Mouse (Mus musculus) layer of hippocampus, adult 8-10 months (tissue): ENCODE measurements around the gene Ifna11. TPM values are rescaled to one million over a fixed set of nuclear protein-coding genes. Genes with fewer than 3 reads are reported as not detected.
A peak's percentile ranks its signal among the peaks of the same experiment; 100 is the strongest.
"Not testable (repeated sequence)": the region's sequence is repeated elsewhere in the genome, so short reads cannot be mapped to it uniquely, and the experiment has no call there.

Experiments used
- DNase-seq, 2 experiments: peaks; one replicate each; pipeline ENCODE4 v3.0.0; 2022; ENCODE audit warnings: low spot score in 2 of 2
- total RNA-seq, 4 experiments: library from RNA; stranded (reverse); gene quantifications; 2 replicates each; pipeline ENCODE4 v1.2.4; 2022

Ifna11 gene
- total RNA-seq, result not detected

DNA sequence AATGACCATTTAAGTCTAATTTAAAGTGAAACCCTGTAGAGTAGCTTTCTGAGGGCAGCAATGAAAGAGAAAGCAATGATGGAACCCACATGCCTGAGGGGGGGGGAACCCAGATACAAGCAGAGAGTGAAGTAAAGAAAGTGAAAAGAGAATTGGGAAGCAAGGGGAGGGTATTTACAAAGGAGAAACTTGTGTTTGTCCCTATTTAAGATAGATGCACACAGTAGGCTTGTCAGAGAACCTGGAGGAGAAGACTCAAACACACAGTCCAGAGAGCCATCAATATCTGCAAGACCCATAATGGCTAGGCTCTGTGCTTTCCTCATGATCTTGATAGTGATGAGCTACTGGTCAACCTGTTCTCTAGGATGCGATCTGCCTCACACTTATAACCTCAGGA is at the start of gene Ifna11:
Gene Ifna11 (plus strand): TSS at position 301 of the 400 bp plus-strand sequence.
- DNase-seq, result no peak

DNA sequence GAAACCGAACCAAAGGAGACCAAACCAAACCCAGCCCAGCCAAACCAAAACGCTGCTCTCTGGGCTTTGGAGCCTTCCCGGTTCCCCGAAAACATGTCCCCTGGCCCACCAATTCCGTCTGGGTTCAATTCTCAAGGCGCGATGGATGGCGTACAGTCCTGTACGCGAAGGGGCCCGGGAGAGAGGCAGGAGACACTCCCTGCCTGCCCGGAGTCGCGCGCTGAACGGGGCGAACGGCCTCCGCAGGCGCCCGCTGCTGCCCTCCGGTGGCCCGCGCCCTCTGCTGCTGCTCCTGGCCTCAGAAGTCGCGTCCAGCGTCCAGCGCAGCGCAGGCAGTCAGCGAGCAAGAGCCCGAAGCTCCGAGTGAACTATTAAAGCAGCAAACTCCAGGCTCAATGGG is 46.2 kb upstream of the Ifna11 start, which contains the start of gene Gm13290:
Gene Gm13290 (plus strand): TSS at position 301 of the 400 bp plus-strand sequence.
- DNase-seq, result not testable (repeated sequence)

DNA sequence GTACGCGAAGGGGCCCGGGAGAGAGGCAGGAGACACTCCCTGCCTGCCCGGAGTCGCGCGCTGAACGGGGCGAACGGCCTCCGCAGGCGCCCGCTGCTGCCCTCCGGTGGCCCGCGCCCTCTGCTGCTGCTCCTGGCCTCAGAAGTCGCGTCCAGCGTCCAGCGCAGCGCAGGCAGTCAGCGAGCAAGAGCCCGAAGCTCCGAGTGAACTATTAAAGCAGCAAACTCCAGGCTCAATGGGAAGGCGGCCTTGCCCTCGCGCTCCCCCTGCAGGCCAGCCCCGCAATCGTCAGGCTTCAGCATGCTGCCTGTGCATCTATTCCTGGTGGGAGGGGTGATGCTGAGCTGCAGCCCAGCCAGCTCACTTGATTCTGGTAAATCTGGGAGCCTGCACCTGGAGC is 43.1 kb upstream of the Ifna11 start, which contains the start of gene Gm13289:
Gene Gm13289 (plus strand): TSS at position 301 of the 400 bp plus-strand sequence.
- DNase-seq, result not testable (repeated sequence)

DNA sequence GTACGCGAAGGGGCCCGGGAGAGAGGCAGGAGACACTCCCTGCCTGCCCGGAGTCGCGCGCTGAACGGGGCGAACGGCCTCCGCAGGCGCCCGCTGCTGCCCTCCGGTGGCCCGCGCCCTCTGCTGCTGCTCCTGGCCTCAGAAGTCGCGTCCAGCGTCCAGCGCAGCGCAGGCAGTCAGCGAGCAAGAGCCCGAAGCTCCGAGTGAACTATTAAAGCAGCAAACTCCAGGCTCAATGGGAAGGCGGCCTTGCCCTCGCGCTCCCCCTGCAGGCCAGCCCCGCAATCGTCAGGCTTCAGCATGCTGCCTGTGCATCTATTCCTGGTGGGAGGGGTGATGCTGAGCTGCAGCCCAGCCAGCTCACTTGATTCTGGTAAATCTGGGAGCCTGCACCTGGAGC is 40.2 kb upstream of the Ifna11 start, which contains the start of gene Gm13272:
Gene Gm13272 (plus strand): TSS at position 301 of the 400 bp plus-strand sequence.
- DNase-seq, result not testable (repeated sequence)

DNA sequence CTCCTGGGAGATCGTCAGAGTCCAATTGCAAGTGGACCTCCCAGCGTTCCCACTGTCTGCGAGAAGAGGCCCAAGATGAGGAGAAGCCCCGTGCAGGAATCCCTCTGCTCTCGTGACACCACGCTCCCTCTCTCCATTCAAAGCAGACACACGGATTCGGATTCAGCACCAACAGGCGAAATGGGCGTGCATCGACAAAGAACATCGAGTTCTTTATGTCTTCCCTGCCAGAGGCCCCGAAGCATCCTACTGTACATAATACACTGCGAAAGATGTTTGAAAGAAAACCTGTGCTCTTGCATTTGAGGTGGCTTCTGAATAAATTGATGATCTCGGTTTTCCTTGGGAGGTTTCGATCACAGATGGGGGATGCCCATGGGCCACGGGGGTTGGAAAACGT is 39.4 kb upstream of the Ifna11 start:
- DNase-seq, result not testable (repeated sequence)

DNA sequence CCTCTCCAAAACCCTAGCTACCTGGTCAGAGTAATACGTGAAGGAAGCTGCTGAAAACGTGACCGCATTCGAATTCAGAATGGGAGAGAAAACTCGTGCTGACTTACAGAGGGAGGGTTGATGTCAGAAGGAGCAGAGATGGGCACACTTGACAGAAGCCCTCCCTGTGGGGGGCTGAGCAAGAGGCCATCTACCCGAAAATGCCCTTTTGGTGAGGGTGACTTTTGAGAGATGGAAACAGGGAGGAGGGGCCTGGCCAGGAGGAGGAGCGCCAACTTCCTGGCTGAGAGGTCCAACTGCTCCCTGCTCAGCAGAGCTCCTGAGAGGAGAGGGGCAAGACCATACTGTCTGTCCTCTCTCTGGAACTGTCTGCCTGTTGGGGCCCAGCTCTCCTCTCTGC is 37.9 kb upstream of the Ifna11 start, which contains the start of gene Ifnz:
Gene Ifnz (plus strand): TSS at position 301 of the 400 bp plus-strand sequence.
- DNase-seq, result not testable (repeated sequence)

DNA sequence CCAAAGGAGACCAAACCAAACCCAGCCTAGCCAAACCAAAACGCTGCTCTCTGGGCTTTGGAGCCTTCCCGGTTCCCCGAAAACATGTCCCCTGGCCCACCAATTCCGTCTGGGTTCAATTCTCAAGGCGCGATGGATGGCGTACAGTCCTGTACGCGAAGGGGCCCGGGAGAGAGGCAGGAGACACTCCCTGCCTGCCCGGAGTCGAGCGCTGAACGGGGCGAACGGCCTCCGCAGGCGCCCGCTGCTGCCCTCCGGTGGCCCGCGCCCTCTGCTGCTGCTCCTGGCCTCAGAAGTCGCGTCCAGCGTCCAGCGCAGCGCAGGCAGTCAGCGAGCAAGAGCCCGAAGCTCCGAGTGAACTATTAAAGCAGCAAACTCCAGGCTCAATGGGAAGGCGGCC is 37.4 kb upstream of the Ifna11 start:
- DNase-seq, result not testable (repeated sequence)

DNA sequence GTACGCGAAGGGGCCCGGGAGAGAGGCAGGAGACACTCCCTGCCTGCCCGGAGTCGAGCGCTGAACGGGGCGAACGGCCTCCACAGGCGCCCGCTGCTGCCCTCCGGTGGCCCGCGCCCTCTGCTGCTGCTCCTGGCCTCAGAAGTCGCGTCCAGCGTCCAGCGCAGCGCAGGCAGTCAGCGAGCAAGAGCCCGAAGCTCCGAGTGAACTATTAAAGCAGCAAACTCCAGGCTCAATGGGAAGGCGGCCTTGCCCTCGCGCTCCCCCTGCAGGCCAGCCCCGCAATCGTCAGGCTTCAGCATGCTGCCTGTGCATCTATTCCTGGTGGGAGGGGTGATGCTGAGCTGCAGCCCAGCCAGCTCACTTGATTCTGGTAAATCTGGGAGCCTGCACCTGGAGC is 34.4 kb upstream of the Ifna11 start, which contains the start of gene Gm13276:
Gene Gm13276 (plus strand): TSS at position 301 of the 400 bp plus-strand sequence.
- DNase-seq, result not testable (repeated sequence)

DNA sequence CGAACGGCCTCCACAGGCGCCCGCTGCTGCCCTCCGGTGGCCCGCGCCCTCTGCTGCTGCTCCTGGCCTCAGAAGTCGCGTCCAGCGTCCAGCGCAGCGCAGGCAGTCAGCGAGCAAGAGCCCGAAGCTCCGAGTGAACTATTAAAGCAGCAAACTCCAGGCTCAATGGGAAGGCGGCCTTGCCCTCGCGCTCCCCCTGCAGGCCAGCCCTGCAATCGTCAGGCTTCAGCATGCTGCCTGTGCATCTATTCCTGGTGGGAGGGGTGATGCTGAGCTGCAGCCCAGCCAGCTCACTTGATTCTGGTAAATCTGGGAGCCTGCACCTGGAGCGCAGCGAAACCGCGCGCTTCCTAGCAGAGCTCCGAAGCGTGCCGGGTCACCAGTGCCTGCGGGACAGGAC is 31.4 kb upstream of the Ifna11 start, which contains the start of gene Gm13277:
Gene Gm13277 (plus strand): TSS at position 231 of the 400 bp plus-strand sequence.
- peak; percentile 25 to 55 for DNase-seq

DNA sequence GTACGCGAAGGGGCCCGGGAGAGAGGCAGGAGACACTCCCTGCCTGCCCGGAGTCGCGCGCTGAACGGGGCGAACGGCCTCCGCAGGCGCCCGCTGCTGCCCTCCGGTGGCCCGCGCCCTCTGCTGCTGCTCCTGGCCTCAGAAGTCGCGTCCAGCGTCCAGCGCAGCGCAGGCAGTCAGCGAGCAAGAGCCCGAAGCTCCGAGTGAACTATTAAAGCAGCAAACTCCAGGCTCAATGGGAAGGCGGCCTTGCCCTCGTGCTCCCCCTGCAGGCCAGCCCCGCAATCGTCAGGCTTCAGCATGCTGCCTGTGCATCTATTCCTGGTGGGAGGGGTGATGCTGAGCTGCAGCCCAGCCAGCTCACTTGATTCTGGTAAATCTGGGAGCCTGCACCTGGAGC is 28.5 kb upstream of the Ifna11 start, which contains the start of gene Gm13278:
Gene Gm13278 (plus strand): TSS at position 301 of the 400 bp plus-strand sequence.
- DNase-seq, result not testable (repeated sequence)

DNA sequence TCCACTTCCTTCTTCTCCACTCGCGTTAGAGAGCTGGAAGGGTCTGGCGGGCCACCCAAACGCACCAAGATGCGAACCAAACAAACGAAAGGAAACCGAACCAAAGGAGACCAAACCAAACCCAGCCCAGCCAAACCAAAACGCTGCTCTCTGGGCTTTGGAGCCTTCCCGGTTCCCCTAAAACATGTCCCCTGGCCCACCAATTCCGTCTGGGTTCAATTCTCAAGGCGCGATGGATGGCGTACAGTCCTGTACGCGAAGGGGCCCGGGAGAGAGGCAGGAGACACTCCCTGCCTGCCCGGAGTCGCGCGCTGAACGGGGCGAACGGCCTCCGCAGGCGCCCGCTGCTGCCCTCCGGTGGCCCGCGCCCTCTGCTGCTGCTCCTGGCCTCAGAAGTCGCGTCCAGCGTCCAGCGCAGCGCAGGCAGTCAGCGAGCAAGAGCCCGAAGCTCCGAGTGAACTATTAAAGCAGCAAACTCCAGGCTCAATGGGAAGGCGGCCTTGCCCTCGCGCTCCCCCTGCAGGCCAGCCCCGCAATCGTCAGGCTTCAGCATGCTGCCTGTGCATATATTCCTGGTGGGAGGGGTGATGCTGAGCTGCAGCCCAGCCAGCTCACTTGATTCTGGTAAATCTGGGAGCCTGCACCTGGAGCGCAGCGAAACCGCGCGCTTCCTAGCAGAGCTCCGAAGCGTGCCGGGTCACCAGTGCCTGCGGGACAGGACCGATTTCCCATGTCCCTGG is 25.7 kb upstream of the Ifna11 start, which contains the start of gene Gm13275:
Gene Gm13275 (plus strand): TSS at position 552 of the 740 bp plus-strand sequence.
- DNase-seq, result peak; percentile 62 to 66

DNA sequence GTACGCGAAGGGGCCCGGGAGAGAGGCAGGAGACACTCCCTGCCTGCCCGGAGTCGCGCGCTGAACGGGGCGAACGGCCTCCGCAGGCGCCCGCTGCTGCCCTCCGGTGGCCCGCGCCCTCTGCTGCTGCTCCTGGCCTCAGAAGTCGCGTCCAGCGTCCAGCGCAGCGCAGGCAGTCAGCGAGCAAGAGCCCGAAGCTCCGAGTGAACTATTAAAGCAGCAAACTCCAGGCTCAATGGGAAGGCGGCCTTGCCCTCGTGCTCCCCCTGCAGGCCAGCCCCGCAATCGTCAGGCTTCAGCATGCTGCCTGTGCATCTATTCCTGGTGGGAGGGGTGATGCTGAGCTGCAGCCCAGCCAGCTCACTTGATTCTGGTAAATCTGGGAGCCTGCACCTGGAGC is 22.7 kb upstream of the Ifna11 start, which contains the start of gene Gm13279:
Gene Gm13279 (plus strand): TSS at position 301 of the 400 bp plus-strand sequence.
- not testable (repeated sequence) for DNase-seq

DNA sequence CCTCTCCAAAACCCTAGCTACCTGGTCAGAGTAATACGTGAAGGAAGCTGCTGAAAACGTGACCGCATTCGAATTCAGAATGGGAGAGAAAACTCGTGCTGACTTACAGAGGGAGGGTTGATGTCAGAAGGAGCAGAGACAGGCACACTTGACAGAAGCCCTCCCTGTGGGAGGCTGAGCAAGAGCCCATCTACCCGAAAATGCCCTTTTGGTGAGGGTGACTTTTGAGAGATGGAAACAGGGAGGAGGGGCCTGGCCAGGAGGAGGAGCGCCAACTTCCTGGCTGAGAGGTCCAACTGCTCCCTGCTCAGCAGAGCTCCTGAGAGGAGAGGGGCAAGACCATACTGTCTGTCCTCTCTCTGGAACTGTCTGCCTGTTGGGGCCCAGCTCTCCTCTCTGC is 20.4 kb upstream of the Ifna11 start, which contains the start of gene Gm13285:
Gene Gm13285 (plus strand): TSS at position 301 of the 400 bp plus-strand sequence.
- DNase-seq, result not testable (repeated sequence)

DNA sequence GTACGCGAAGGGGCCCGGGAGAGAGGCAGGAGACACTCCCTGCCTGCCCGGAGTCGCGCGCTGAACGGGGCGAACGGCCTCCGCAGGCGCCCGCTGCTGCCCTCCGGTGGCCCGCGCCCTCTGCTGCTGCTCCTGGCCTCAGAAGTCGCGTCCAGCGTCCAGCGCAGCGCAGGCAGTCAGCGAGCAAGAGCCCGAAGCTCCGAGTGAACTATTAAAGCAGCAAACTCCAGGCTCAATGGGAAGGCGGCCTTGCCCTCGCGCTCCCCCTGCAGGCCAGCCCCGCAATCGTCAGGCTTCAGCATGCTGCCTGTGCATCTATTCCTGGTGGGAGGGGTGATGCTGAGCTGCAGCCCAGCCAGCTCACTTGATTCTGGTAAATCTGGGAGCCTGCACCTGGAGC is 16.8 kb upstream of the Ifna11 start, which contains the start of gene Gm13287:
Gene Gm13287 (plus strand): TSS at position 301 of the 400 bp plus-strand sequence.
- not testable (repeated sequence) for DNase-seq

DNA sequence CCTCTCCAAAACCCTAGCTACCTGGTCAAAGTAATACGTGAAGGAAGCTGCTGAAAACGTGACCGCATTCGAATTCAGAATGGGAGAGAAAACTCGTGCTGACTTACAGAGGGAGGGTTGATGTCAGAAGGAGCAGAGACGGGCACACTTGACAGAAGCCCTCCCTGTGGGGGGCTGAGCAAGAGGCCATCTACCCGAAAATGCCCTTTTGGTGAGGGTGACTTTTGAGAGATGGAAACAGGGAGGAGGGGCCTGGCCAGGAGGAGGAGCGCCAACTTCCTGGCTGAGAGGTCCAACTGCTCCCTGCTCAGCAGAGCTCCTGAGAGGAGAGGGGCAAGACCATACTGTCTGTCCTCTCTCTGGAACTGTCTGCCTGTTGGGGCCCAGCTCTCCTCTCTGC is 14.5 kb upstream of the Ifna11 start, which contains the start of gene Gm13288:
Gene Gm13288 (plus strand): TSS at position 301 of the 400 bp plus-strand sequence.
- not testable (repeated sequence) for DNase-seq

DNA sequence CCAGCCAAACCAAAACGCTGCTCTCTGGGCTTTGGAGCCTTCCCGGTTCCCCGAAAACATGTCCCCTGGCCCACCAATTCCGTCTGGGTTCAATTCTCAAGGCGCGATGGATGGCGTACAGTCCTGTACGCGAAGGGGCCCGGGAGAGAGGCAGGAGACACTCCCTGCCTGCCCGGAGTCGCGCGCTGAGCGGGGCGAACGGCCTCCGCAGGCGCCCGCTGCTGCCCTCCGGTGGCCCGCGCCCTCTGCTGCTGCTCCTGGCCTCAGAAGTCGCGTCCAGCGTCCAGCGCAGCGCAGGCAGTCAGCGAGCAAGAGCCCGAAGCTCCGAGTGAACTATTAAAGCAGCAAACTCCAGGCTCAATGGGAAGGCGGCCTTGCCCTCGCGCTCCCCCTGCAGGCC is 14.0 kb upstream of the Ifna11 start:
- not testable (repeated sequence) for DNase-seq

DNA sequence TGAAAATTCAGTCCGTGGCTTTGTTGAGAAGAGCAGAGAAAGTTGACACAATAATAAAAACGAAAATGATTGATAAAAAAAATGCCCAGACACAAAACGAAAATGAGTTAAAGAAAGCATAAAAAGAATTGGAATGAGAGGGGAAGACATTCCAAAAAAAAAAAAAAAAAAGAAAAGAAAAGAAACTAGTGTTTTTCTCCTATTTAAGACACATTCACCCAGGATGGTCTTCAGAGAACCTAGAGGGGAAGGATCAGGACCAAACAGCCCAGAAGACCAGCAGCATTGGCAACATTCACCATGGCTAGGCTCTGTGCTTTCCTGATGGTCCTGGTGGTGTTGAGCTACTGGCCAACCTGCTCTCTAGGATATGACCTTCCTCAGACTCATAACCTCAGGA is 3.8 kb upstream of the Ifna11 start, which contains the start of gene Ifna7:
Gene Ifna7 (plus strand): TSS at position 301 of the 400 bp plus-strand sequence.
- no peak for DNase-seq

DNA sequence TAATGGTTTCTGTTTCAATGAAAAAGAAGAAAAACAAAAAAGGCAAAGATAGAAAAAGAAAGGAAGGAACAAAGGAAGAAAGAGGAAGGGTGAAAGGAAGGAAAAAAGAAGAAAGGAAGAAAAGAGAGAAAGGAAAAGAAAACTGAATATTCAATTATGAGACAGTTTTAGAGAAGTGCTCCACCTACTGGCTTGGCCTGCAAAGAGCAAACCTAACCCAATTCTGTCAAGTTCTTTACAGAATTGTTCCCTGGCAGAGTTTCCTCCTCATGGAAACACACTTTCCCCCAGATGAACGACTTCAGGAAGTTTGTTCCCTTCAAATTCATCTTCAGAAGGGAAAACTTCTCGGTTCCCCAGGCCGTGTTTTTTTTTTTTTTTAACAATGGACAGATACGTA is 3.2 kb downstream of the Ifna11 start:
- no peak for DNase-seq

DNA sequence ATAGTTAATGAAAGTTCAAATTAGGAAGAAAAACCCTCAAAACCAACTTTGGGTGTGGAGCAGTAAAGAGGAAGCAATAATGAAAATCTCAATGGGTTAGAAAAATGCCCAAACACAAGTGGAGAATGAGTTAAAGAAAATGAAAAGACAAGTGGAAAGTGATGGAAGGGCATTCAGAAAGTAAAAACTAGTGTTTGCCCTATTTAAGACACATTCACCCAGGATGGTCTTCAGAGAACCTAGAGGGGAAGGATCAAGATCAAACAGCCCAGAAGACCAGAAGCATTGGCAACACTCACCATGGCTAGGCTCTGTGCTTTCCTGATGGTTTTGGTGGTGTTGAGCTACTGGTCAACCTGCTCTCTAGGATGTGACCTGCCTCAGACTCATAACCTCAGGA is 7.4 kb downstream of the Ifna11 start, which contains the start of gene Ifna6:
Gene Ifna6 (plus strand): TSS at position 301 of the 400 bp plus-strand sequence.
- not testable (repeated sequence) for DNase-seq

DNA sequence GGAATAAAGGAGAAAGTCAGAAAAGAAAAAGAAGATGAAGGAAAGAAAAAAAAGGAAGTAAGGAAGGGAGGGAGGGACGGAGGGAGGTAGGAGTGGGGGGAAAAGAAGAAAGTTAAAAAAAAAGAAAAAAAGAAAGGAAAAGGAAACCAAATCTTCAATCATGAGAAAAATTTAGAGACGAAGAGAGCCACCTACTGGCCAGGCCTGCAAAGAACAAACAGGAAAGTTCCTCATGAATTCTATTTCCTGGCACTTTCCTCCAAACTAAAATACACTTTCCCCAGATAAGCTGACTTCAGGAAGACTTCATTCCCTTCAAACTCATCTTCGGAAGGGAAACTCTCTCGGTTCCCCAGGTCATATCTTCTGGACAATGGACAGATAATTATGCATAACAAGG is 10.8 kb downstream of the Ifna11 start:
- DNase-seq, result peak in 1 of 2 experiments; percentile 6

DNA sequence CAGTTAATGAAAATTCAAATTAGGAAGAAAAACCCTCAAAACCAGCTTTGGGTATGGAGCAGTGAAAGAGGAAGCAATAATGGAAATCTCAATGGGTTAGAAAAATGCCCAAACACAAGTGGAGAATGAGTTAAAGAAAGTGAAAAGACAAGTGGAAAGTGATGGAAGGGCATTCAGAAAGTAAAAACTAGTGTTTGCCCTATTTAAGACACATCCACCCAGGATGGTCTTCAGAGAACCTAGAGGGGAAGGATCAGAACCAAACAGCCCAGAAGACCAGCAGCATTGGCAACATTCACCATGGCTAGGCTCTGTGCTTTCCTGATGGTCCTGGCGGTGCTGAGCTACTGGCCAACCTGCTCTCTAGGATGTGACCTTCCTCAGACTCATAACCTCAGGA is 15.5 kb downstream of the Ifna11 start, which contains the start of gene Ifna5:
Gene Ifna5 (plus strand): TSS at position 301 of the 400 bp plus-strand sequence.
- DNase-seq, result not testable (repeated sequence)
